Mouse (Mus musculus): ENCODE data around the gene Flg2.

Flg2 gene

GRCm38 (mm10) chr3:93196978-93197377, at the start of gene Flg2:
TSS of gene Flg2 (plus strand) at chr3:93197278.
- DNase-seq (ENCODE audit: low read depth, low spot score) = no peak

- no peak for DNase-seq (ENCODE audit: low read depth, low spot score)
Observed at GRCm38 (mm10) chr3:93162502-93162901, 34.6 kb upstream of the Flg2 start.

GRCm38 (mm10) chr3:93162996-93163592, 34.0 kb upstream of the Flg2 start:
- DNase-seq (ENCODE audit: low read depth, low spot score) = no peak

- no peak for DNase-seq (ENCODE audit: low read depth, low spot score)
Observed at GRCm38 (mm10) chr3:93180856-93181255, 16.2 kb upstream of the Flg2 start.

- no peak for DNase-seq (ENCODE audit: low read depth, low spot score)
Observed at GRCm38 (mm10) chr3:93201955-93202354, 4.9 kb downstream of the Flg2 start.

- no peak for DNase-seq (ENCODE audit: low read depth, low spot score)
Observed at GRCm38 (mm10) chr3:93202499-93202898, 5.4 kb downstream of the Flg2 start.

All from CD4-positive helper T cell, adult 2 months (primary cell).